Mouse (Mus musculus) mesoderm, embryonic 11.5 days (tissue): ENCODE data around the gene Asap3.

Experiments
- DNase-seq: peaks from one replicate; pipeline ENCODE4 v3.0.0-alpha.2; 2012; ENCODE audit warnings: low read depth, low spot score

The Asap3 gene

DNA sequence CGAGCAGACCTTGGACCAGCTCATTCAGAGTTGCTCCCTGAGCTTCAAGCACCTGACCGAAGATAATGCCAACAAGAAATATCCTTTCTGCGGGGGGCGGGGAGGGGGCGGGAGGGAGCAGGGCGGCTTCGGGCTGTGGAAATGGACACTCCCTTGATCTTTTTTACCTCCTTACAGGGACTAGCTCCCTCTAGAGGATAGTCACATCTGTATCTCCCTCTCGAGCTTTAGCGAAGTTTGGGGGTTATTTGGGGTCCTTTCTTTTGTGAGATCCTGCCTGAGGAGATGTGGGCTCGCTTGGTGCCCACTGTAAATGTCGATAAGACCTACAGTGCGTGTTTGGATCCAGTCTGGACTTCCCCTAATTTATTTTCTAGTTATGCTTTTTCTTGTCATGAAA, 24.8 kb upstream of the Asap3 start:
- DNase-seq = no peak

GRCm38 (mm10) chr4:136185375-136185774, 20.8 kb upstream of the Asap3 start:
- DNase-seq = no peak

DNA sequence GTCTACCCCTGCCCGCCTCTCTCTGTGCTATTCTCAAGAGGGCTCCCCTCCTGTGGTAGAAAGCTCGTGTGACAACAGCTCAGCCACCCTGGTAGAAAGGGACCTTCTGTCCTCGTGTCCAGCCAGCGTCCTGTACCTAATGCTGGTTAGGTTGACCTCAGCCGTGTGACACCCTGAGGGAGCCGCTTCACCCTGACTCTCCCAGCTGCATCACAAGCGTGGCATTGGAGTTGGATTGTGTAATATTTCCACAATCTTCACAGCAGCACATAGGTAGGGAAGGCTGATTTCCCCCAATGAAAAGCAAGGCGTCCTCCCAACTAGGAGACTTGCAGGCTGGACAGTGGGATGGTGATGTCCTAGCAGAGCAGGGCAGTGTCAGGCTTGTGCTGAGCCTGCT, 19.9 kb upstream of the Asap3 start:
- no peak for DNase-seq

GRCm38 (mm10) chr4:136186739-136187472, 19.3 kb upstream of the Asap3 start:
- no peak for DNase-seq

- DNase-seq = no peak
These were observed 17.0 kb upstream of the Asap3 start for GRCm38 (mm10) chr4:136188973-136189737.

DNA sequence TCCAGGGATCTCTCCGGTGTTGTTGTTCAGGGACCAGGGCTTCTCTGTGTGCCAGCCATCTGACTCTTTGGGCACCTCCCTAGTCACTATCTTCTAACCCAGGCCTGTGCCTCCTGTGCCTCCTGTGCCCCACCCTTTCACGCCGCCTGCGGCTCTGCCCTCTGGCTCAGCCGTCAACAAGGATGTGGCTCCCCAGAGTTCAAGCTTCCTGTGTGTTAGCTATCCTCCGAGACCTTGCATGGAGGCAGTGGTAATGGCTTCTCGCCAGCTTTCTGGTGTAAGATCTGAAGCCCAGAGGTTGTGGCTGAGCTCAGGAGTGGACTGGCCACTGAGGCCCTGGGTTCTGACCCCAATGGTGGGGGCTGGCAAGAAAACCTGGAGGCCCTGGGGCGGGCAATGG, 16.3 kb upstream of the Asap3 start:
- DNase-seq = no peak

DNA sequence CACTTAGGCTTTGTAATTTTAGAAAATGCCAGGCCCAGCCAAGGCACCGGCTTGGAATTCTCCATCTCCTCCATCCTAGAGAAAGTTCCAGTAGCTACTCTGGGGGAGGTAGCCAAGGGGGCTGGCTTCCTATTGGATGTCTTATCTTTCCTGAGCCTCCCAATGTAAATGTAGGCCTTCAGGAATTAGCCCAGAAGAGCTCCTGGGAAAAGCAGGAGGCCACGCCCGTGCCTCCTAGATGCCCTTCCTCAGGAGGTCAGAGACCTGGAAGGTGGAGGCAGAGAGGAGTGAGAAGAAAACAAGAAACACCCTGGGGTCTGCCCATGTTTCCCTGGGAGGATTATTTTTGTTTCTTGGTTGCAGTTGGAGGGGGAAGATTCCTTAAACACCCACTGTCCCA, 12.6 kb upstream of the Asap3 start:
- DNase-seq = no peak

DNA sequence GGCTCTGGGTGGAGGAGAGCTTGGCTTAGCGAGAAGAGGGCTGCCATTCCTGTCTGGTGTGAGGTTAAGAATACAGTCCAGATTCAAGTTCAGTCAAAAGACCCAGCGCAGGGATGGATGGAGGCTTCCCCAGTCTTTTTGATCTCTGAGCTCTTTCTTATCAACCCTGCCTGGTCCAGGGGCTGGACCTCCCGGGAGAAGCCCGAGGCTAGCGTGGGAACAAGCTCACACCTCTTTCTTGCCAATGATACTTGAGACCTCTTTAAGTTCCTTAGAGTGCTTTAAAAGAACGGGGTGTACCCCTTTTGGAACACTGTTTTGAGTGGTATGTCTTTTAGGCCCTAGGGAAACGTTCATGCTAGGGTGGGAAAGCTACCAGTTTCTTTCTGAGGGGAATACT, 11.1 kb upstream of the Asap3 start:
- no peak for DNase-seq

DNA sequence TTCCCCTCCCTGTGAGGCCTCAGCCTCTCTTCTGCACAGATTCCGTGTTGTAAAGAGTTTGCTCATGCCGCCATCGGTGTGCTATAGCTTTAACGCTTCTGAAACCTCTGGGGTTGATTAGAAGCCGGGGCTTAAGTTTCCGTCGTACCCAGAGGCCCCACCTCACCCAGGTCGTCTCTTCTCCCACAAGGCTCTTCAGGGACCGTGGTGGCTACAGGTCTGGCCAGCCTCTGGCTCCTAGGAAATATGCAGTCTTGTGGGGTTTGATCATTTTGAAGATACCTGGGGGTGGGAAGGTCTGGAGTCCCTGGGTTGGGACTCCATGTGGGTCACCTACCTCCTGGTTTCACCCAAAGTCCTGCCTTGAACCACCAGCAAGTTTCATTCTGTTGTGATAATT, 10.5 kb upstream of the Asap3 start:
- no peak for DNase-seq

GRCm38 (mm10) chr4:136196201-136196600, 10.0 kb upstream of the Asap3 start:
- DNase-seq = no peak

DNA sequence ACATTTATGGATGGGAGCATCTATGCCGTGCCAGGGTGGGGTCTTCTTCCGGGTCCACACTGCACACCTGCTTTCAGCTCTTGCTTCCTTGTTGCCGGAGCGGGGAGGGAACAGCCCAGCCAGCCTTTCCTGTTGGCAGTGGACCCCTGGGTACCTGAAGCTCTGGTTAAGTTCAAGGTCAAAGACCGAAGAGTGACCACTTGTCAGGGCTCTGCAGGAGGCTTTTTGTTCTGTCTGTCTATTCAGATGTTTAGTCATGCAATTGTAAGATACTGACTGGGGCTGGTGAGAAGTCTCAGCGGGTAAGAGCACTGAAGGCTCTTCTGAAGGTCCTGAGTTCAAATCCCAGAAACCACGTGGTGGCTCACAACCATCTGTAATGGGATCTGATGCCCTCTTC, 7.3 kb upstream of the Asap3 start:
- DNase-seq = no peak

DNA sequence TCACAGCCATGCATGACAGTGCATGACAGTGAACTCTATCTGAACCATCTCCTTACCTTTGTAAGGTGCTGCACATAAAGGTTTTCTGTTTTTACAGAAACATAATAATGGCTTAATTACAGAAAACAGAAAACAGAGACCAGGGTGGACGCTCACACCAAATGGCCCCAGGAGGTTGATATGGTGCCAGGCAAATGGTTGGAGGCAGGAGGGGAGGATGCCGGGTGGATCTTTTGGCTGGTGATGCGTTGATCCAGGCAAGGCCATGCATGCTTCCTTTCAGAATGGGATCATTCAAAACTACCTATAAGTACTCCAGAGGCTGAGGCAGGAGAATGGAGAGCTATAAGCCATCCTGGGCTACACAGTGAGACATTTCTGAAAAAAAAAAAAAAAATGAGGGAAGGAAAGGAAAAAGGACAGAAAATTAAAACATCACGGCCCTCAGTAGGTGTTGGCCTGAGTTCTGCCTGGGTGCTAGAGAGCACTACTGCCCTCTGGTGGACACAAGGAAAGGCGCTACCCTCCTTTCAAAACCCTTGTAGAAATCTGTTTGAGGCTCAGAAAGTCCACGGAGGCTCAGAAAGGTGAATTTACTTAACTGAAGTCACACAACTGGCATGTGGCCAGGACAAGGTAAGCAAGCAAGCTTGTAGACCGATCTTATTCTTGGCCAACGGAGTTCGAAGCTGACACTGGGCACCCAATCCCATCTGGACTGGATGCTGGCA, 6.4 kb upstream of the Asap3 start:
- peak; percentile 80 for DNase-seq

- DNase-seq = peak; percentile 90
These were observed 3.7 kb upstream of the Asap3 start for GRCm38 (mm10) chr4:136202509-136202908.

DNA sequence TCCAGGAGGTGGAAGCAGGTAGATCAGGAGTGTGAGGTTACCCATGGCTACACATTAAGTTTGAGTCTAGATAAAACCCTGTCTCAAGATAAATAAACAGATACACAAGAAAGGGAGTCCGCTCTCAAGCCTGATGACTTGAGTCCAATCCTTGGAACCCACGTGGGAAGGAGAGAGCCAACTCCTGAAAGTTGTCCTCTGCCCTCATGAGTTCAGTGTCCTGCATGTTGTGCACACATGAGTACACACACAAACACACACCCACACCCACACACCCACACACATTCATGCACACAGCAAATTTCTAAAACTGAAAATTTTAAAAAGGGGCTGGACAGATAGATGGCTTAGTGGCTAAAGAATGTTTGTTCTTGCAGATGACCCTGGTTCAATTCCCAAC, 1.4 kb upstream of the Asap3 start:
- no peak for DNase-seq

- DNase-seq = no peak
These were observed 778 bp downstream of the Asap3 start for GRCm38 (mm10) chr4:136206943-136207342.

DNA sequence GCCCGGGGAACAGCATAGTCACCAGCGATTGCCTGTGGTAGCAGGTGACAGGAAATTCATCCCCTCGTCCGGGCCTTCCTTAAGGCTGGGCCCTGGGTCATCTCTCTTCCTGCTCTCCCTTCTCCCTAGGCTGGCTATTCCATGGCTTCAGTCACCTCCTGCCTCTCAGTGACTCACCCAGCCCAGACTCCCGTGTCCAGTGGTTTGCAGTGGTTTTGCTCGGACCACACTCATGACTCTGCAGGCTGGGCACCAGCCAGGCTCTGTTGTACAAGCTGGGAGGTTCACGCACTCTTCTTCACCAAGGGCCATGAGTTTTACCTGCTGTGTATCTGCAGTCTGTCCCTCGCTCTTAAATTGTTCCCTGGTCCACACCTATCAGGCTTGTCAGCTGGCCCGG, 4.8 kb downstream of the Asap3 start:
- DNase-seq = no peak

DNA sequence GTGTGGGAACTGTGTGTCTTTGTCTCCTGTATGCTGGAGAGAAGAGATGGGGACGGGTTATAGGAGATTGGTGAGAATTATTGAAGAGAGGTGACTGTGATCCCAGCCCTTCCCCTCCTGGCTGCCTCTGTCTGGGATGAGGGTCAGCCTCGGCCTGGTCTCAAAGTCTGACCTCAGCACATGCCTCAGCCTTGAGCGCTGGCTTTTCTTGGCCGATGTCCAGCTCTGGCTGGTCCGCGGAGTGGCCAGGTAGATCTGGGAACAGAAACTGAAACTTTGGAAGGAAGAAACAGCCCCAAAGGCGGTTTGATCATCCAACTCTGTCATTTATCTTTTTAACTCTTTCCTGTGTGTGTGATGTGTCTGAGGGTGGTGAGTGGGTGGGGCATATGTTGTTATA, 7.5 kb downstream of the Asap3 start:
- DNase-seq = no peak

- no peak for DNase-seq
These were observed 8.7 kb downstream of the Asap3 start for GRCm38 (mm10) chr4:136214828-136215227.

DNA sequence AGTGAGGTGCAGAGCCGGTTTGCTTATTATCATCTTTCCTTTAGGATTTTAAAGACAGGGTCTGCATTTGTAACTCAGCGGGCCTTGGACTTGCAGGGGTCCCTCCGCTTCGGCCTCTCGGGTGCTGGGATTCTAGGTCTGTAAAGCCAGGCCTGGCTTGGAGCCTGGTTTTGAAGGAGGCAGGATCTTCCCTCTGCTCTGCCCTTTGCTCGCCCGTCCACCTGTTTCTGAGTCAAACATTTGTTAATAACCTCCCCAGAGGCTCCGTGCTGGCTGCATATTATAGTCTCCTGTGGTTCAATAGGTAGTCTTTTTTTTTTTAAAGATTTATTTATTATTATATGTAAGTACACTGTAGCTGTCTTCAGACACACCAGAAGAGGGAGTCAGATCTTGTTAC, 9.4 kb downstream of the Asap3 start:
- DNase-seq = no peak

- no peak for DNase-seq
These were observed 10.9 kb downstream of the Asap3 start for GRCm38 (mm10) chr4:136217063-136217462.

DNA sequence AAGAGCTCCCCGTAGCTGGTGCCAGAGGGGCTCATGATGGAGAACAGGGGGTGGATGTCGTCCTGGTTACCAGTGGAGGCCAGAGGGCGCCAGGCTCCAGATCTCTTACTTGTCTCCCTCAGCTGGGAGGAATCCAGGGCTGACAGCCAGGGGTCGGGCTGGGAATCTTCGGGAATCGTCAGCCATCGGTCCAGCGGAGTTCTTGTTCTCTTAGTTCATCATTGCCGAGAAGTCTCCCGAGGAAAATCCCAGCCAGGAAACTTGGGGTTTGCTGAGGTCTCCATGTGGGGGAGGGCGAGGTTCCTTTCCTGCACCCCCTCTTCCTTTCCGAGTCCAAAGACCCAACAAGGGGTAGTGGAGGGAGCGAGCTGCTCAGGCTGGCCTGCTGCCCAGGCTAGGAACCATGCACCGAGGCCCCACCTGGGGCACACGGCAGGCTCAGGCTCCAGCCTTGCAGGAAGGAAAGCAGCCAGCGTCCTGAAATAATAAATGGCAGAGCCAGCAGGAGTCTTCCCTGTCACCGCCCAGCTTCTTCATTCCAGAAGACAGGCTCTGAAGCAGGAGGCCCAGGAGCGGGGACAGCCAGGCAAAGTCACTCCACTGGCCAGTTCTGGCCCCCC, 12.5 kb downstream of the Asap3 start:
- DNase-seq = peak; percentile 49

DNA sequence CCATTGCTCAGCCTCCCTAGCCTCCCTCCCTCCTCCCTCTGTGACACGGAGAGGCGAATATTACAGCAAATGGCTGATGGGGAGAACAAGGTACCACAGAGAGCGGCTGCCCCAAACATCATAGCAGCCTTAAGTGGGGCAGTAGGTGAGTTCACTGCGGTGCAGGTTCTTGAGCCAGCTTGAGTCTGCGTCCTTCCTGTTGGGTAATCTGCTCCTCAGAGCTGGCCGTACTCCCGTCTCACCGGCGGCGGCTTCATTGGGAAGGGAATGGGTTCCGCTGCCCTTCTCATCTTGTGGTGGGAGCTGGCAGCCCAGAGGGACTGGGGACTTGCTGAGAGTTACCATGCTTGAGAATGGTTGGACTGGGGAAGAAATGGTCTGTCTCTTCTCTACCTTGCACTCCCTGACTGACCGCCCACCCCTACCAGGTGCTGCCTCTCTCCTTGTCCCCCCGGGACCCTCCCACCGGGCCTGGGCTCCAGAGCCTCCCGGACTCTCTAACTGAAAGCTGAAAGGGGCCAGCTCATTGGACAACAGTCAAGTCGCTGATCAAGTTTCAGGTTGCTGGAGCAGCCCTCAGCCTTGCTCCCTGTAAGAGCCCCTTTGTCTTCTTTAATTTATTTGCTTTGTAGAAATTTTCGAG, 14.1 kb downstream of the Asap3 start:
- peak; percentile 50 for DNase-seq
